Mouse (Mus musculus) midbrain, embryonic 11.5 days (tissue): ENCODE measurements around the gene Zbp1. TPM values are rescaled to one million over a fixed set of nuclear protein-coding genes. Genes with fewer than 3 reads are reported as not detected.

ENCODE experiments used
- ATAC-seq: fragments of 200-750 bp; cut with Nextera tagmentation; 2 replicates; pipeline ENCODE4 v1.8.0; 2017; ENCODE audit warnings: moderate TSS enrichment, moderate library complexity; ENCODE audit not compliant: low FRiP score
- DNase-seq: peaks from one replicate; pipeline ENCODE4 v3.0.0; 2015; ENCODE audit warnings: low spot score; ENCODE audit errors: missing footprints
- H3K27ac ChIP-seq: fragments of 300-500 bp; sonication (generic); 2 replicates; pipeline ENCODE4 v1.5.1; 2014; ENCODE audit warnings: low read depth, low read length
- H3K27me3 ChIP-seq: fragments of 300-500 bp; sonication (generic); 2 replicates; pipeline ENCODE4 v1.6.1; 2014; ENCODE audit warnings: mild to moderate bottlenecking, low read length, moderate library complexity, mixed read lengths; ENCODE audit not compliant: control insufficient read depth, insufficient read depth
- H3K36me3 ChIP-seq: fragments of 300-500 bp; sonication (generic); 2 replicates; pipeline ENCODE4 v1.6.1; 2014; ENCODE audit warnings: mild to moderate bottlenecking, low read length, moderate library complexity, mixed read lengths; ENCODE audit not compliant: control insufficient read depth, insufficient read depth
- H3K4me1 ChIP-seq: fragments of 300-500 bp; sonication (generic); 2 replicates; pipeline ENCODE4 v1.6.1; 2014; ENCODE audit warnings: low read length; ENCODE audit not compliant: control insufficient read depth, insufficient read depth
- H3K4me2 ChIP-seq: fragments of 300-500 bp; sonication (generic); 2 replicates; pipeline ENCODE4 v1.6.1; 2014; ENCODE audit warnings: mild to moderate bottlenecking, moderate library complexity
- H3K4me3 ChIP-seq: fragments of 300-500 bp; sonication (generic); 2 replicates; pipeline ENCODE4 v1.5.1; 2014; ENCODE audit warnings: low read depth, low read length
- H3K9ac ChIP-seq: fragments of 300-500 bp; sonication (generic); 2 replicates; pipeline ENCODE4 v1.6.1; 2014; ENCODE audit warnings: low read length
- H3K9me3 ChIP-seq: fragments of 300-500 bp; sonication (generic); 2 replicates; pipeline ENCODE4 v1.6.1; 2016; ENCODE audit warnings: low read length; ENCODE audit not compliant: control insufficient read depth
- WGBS: fragments of 180-500 bp; shearing (Covaris S2); extraction: QIAGEN DNeasy Blood & Tissue Kit; methylation state at CpG from one replicate; pipeline ENCODE4 v1.1.7; 2014; 5-methylcytosine and 5-hydroxymethylcytosine counted together
- polyA plus RNA-seq: library from polyadenylated mRNA; unstranded; fragments of >200 nt; fragmentation: Nextera tagmentation; extraction: Ambion mirVana; gene quantifications from 2 replicates; pipeline ENCODE4 v1.2.1, GENCODE M21; 2014

Gene Zbp1
- polyA plus RNA-seq, 1 experiment from 2014 or later: 0.55 TPM

GRCm38 (mm10) chr2:173248822-173249221 is 30.1 kb upstream of the Zbp1 start:
- Histone ChIP-seq H3K9me3 (no peaks in the 10 kb centered on the region), H3K4me3 (no peak overlapping the region), H3K27ac (no peak overlapping the region), H3K36me3 (no peaks in the 10 kb centered on the region), H3K4me1 (peaks cover 36% of the 10 kb centered on the region), H3K9ac (no peak overlapping the region), H3K27me3 (peaks cover 4% of the 10 kb centered on the region; the same call in 1 of the 2 replicates), H3K4me2 (no peak overlapping the region)
- 64% methylated on average over 7 of the region's 7 CpGs for WGBS
- DNase-seq (no peak), ATAC-seq (no peak)

GRCm38 (mm10) chr2:173247911-173248310 is 29.2 kb upstream of the Zbp1 start:
- ATAC-seq (no peak), DNase-seq (no peak)
- H3K36me3 ChIP-seq: no peaks in the 10 kb centered on the region
- WGBS: 69% methylated on average over 2 of the region's 2 CpGs
- H3K4me3 ChIP-seq: no peak overlapping the region
- no peaks in the 10 kb centered on the region for H3K9me3 ChIP-seq
- peaks cover 4% of the 10 kb centered on the region; the same call in 1 of the 2 replicates for H3K27me3 ChIP-seq
- no peak overlapping the region for H3K4me2 ChIP-seq
- H3K4me1 ChIP-seq: peaks cover 36% of the 10 kb centered on the region
- no peak overlapping the region for H3K27ac ChIP-seq
- no peak overlapping the region for H3K9ac ChIP-seq

- ATAC-seq (no peak), DNase-seq (no peak)
- Histone ChIP-seq H3K4me3 (no peak overlapping the region), H3K9ac (no peak overlapping the region), H3K4me1 (peaks cover 42% of the 10 kb centered on the region), H3K27me3 (peaks cover 6% of the 10 kb centered on the region; the same call in 1 of the 2 replicates), H3K4me2 (no peak overlapping the region), H3K27ac (no peak overlapping the region), H3K36me3 (no peaks in the 10 kb centered on the region), H3K9me3 (no peaks in the 10 kb centered on the region)
- 22% methylated on average over 2 of the region's 2 CpGs for WGBS
Measured at GRCm38 (mm10) chr2:173247197-173247596, 28.5 kb upstream of the Zbp1 start.

- Histone ChIP-seq H3K36me3 (no peaks in the 10 kb centered on the region), H3K4me2 (no peak overlapping the region), H3K27me3 (peaks cover 8% of the 10 kb centered on the region), H3K9me3 (no peaks in the 10 kb centered on the region), H3K9ac (no peak overlapping the region), H3K27ac (no peak overlapping the region), H3K4me1 (peaks cover 42% of the 10 kb centered on the region), H3K4me3 (no peak overlapping the region)
- ATAC-seq (no peak), DNase-seq (no peak)
- 63% methylated on average over 8 of the region's 8 CpGs for WGBS
Measured at GRCm38 (mm10) chr2:173246688-173247087, 28.0 kb upstream of the Zbp1 start.

- ATAC-seq: no peak
- H3K9ac ChIP-seq: no peak overlapping the region
- no peaks in the 10 kb centered on the region for H3K9me3 ChIP-seq
- no peak overlapping the region for H3K27ac ChIP-seq
- no peak for DNase-seq
- no peak overlapping the region for H3K4me2 ChIP-seq
- H3K36me3 ChIP-seq: no peaks in the 10 kb centered on the region
- peaks cover 44% of the 10 kb centered on the region for H3K4me1 ChIP-seq
- no peak overlapping the region for H3K4me3 ChIP-seq
- peaks cover 11% of the 10 kb centered on the region for H3K27me3 ChIP-seq
- WGBS: 90% methylated on average over 20 of the region's 20 CpGs
Measured at GRCm38 (mm10) chr2:173245258-173245657, 26.5 kb upstream of the Zbp1 start.

- Histone ChIP-seq H3K27me3 (peaks cover 13% of the 10 kb centered on the region), H3K27ac (no peak overlapping the region), H3K4me1 (peaks cover 48% of the 10 kb centered on the region), H3K36me3 (no peaks in the 10 kb centered on the region), H3K4me2 (no peak overlapping the region), H3K4me3 (no peak overlapping the region), H3K9me3 (no peaks in the 10 kb centered on the region), H3K9ac (no peak overlapping the region)
- ATAC-seq (no peak), DNase-seq (no peak)
- 75% methylated on average over 3 of the region's 3 CpGs for WGBS
Measured at GRCm38 (mm10) chr2:173244108-173244507, 25.4 kb upstream of the Zbp1 start.

- DNase-seq (no peak), ATAC-seq (no peak; the same call in 1 of the 2 replicates)
- Histone ChIP-seq H3K4me3 (no peak overlapping the region), H3K36me3 (no peaks in the 10 kb centered on the region), H3K4me2 (no peak overlapping the region), H3K4me1 (peaks cover 53% of the 10 kb centered on the region), H3K9me3 (no peaks in the 10 kb centered on the region), H3K27ac (no peak overlapping the region), H3K27me3 (peaks cover 13% of the 10 kb centered on the region), H3K9ac (no peak overlapping the region)
- 73% methylated on average over 9 of the region's 9 CpGs for WGBS
Measured at GRCm38 (mm10) chr2:173243616-173244015, 24.9 kb upstream of the Zbp1 start.

- Histone ChIP-seq H3K4me3 (no peak overlapping the region), H3K36me3 (no peaks in the 10 kb centered on the region), H3K4me2 (peak overlapping the region; percentile 15; the same call in 1 of the 2 replicates), H3K9ac (peak overlapping the region; percentile 16; the same call in 1 of the 2 replicates), H3K27me3 (peaks cover 13% of the 10 kb centered on the region), H3K4me1 (peaks cover 61% of the 10 kb centered on the region), H3K27ac (no peak overlapping the region; the same call in 1 of the 2 replicates), H3K9me3 (no peaks in the 10 kb centered on the region)
- peak; percentile 85 for ATAC-seq
- 5% methylated on average over 12 of the region's 12 CpGs for whole genome bisulfite sequencing
- peak; percentile 97 for DNase-seq
Measured at GRCm38 (mm10) chr2:173242874-173243273, 24.2 kb upstream of the Zbp1 start.

GRCm38 (mm10) chr2:173240738-173241137 is 22.0 kb upstream of the Zbp1 start:
- no peak overlapping the region for H3K4me2 ChIP-seq
- H3K4me3 ChIP-seq: no peak overlapping the region
- H3K27me3 ChIP-seq: peaks cover 11% of the 10 kb centered on the region
- DNase-seq (no peak), ATAC-seq (no peak)
- no peak overlapping the region for H3K27ac ChIP-seq
- 31% methylated on average over 9 of the region's 9 CpGs for WGBS
- peaks cover 78% of the 10 kb centered on the region for H3K4me1 ChIP-seq
- no peaks in the 10 kb centered on the region for H3K9me3 ChIP-seq
- H3K36me3 ChIP-seq: no peaks in the 10 kb centered on the region
- H3K9ac ChIP-seq: no peak overlapping the region
